Mouse (Mus musculus) erythroblast, embryonic 14.5 days (primary cell): ENCODE measurements around the gene Ces4a.
"Not testable (repeated sequence)": the region's sequence is repeated elsewhere in the genome, so short reads cannot be mapped to it uniquely, and the experiment has no call there.

Experiments used
- GATA1 ChIP-seq: IDR thresholded peaks from 2 replicates; pipeline ENCODE4 v1.6.1; 2012; ENCODE audit warnings: low read length, inconsistent platforms, mixed read lengths
- TAL1 ChIP-seq: IDR thresholded peaks from 3 replicates; pipeline ENCODE4 v1.6.1; 2012; ENCODE audit warnings: low read length, inconsistent platforms, mixed read lengths

DNA sequence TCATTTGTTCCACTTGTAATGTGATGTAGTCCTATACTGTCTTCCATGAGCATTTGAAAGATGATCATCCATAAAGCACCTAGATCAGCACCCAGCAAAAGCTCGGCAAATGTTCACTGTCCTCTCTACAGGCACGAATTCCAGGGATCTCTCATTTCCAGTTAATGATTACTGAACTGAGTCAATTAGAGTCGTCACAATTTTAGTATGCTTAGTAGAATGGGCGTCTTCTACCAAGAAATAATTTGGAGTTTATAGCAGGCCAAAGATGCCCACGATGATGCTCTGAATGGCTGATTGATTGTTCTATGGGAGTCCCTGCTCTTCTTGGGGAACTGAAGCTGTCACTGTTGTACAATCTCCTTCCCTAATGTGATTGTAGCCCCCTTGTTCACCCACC is 27.9 kb upstream of the Ces4a start:
- not testable (repeated sequence) for TF ChIP-seq GATA1, TAL1
